Mouse (Mus musculus) heart, adult 2 months (tissue): ENCODE data around the gene Tnrc6a. TPM values are rescaled to one million over a fixed set of nuclear protein-coding genes. Genes with fewer than 3 reads are reported as not detected.

Source experiments
- DNase-seq, 2 experiments: peaks; one replicate each; pipeline ENCODE4 v3.0.0; 2021
- H3K27ac ChIP-seq: fragments of 200-600 bp; 2 replicates; pipeline ENCODE4 v1.8.1; 2022
- H3K27me3 ChIP-seq: fragments of 200-500 bp; 2 replicates; pipeline ENCODE4 v1.6.1; 2012; ENCODE audit warnings: mild to moderate bottlenecking, low read length, inconsistent platforms, mixed read lengths; ENCODE audit not compliant: control insufficient read depth, insufficient read depth
- H3K36me3 ChIP-seq: fragments of 200-500 bp; 2 replicates; pipeline ENCODE4 v1.6.1; 2012; ENCODE audit warnings: low read length, inconsistent platforms; ENCODE audit not compliant: control insufficient read depth, insufficient read depth
- H3K4me1 ChIP-seq: fragments of 200-500 bp; 2 replicates; pipeline ENCODE4 v1.6.1; 2011; ENCODE audit warnings: low read length; ENCODE audit not compliant: control insufficient read depth, insufficient read depth
- H3K4me3 ChIP-seq: fragments of 200-600 bp; 2 replicates; pipeline ENCODE4 v1.8.1; 2022
- H3K79me2 ChIP-seq: fragments of 200-500 bp; replicated peaks from 2 replicates; pipeline ENCODE4 v1.6.1; 2012; ENCODE audit warnings: mild to moderate bottlenecking, inconsistent platforms, low read length, moderate library complexity, mixed read lengths; ENCODE audit not compliant: control insufficient read depth, insufficient read depth
- H3K9ac ChIP-seq: fragments of 200-500 bp; 2 replicates; pipeline ENCODE4 v1.6.1; 2012; ENCODE audit warnings: low read depth, mild to moderate bottlenecking, control low read depth, inconsistent platforms, low read length, mixed read lengths
- CTCF ChIP-seq: fragments of 200-600 bp; IDR thresholded peaks from 2 replicates; pipeline ENCODE4 v1.8.1; 2022; ENCODE audit warnings: antibody characterized with exemption, mild to moderate bottlenecking, moderate library complexity
- EP300 ChIP-seq: fragments of 200-500 bp; IDR thresholded peaks from 2 replicates; pipeline ENCODE4 v1.6.1; 2011; ENCODE audit warnings: low read depth, low read length, control low read depth; ENCODE audit not compliant: insufficient read depth
- POLR2A ChIP-seq: fragments of 200-500 bp; IDR thresholded peaks from 2 replicates; pipeline ENCODE4 v1.6.1; 2011; ENCODE audit warnings: mild to moderate bottlenecking, low read depth, low read length, control low read depth; ENCODE audit not compliant: insufficient read depth
- WGBS: fragments of 180-500 bp; shearing (Covaris S2); methylation state at CpG from one replicate; pipeline ENCODE4 v1.1.7; 2018; 5-methylcytosine and 5-hydroxymethylcytosine counted together
- intact Hi-C: fragments of 180-260 bp; cut with DNase I; formaldehyde crosslinking; loops from one replicate; pipeline ENCODE4 v1.15.1; 2025
- polyA plus RNA-seq: library from polyadenylated mRNA; depleted of rRNA; stranded (reverse); fragments of >200 nt; gene quantifications from 2 replicates; pipeline ENCODE4 v1.2.3, GENCODE M21; 2012
- total RNA-seq, 2 experiments: library from RNA; stranded (reverse); gene quantifications; 2 replicates each; pipeline ENCODE4 v1.2.3; 2021

The Tnrc6a gene
- total and polyA plus RNA-seq, 3 experiments = 22.8 to 34.2 (median 24.2) TPM

DNA sequence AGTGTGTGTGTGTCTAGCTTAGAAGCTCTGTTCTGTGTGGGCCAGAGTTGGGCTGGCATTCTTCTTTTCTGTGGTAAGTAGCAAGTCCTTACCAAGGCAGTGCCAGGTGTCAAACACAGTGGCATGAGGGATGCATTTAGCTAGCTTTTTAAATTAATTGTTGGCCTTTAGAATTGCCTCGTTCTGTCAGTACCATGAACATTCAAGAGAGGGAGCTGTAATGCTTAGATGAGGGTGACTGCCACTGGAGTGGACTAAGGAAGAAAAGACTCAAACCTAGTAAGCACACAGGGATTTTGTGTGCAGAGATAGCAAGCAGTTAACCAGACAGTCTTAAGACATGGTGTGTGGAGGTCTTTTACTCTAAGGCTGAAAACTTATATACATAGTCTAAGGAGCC, 3.6 kb downstream of the Tnrc6a start:
- H3K27ac ChIP-seq = no peak overlapping the region
- peaks cover 24% of the 10 kb centered on the region for H3K4me1 ChIP-seq

GRCm38 (mm10) chr7:123127981-123128380, 4.3 kb downstream of the Tnrc6a start:
- WGBS = 12% methylated on average over 1 of the region's 1 CpGs
- intact Hi-C loops = loop anchor here (5.0 kb wide), 2 partner anchors 34 to 49 kb away; no protein-coding TSS in a partner anchor

More for the DNA sequence above, 3.6 kb downstream of the Tnrc6a start:
- intact Hi-C loops = loop anchor here (5.0 kb wide), 2 partner anchors 35 to 50 kb away; no protein-coding TSS in a partner anchor
- Histone ChIP-seq H3K4me3 (no peak overlapping the region), H3K36me3 (peaks cover 64% of the 10 kb centered on the region), H3K79me2 (peaks cover 10% of the 10 kb centered on the region), H3K9ac (no peak overlapping the region), H3K27me3 (no peaks in the 10 kb centered on the region)
- 56% methylated on average over 1 of the region's 1 CpGs for WGBS
- TF ChIP-seq EP300 = no peak
- peak; percentile 54 for TF ChIP-seq CTCF
- DNase-seq = no peak

GRCm38 (mm10) chr7:123129061-123129460, 5.4 kb downstream of the Tnrc6a start:
- Histone ChIP-seq H3K4me3 (no peak overlapping the region), H3K27ac (no peak overlapping the region), H3K36me3 (peaks cover 72% of the 10 kb centered on the region), H3K4me1 (peaks cover 28% of the 10 kb centered on the region), H3K79me2 (peaks cover 12% of the 10 kb centered on the region), H3K27me3 (no peaks in the 10 kb centered on the region), H3K9ac (no peak overlapping the region)
- intact Hi-C loops = loop anchor here (5.0 kb wide), 2 partner anchors 33 to 48 kb away; no protein-coding TSS in a partner anchor
- DNase-seq = no peak
- WGBS = 61% methylated on average over 2 of the region's 2 CpGs
- TF ChIP-seq CTCF = no peak
- TF ChIP-seq POLR2A = no peak
- TF ChIP-seq EP300 = no peak

More at GRCm38 (mm10) chr7:123127981-123128380, 4.3 kb downstream of the Tnrc6a start:
- no peak for DNase-seq
- peaks cover 69% of the 10 kb centered on the region for H3K36me3 ChIP-seq
- H3K9ac ChIP-seq = no peak overlapping the region
- H3K79me2 ChIP-seq = peaks cover 11% of the 10 kb centered on the region
- H3K27ac ChIP-seq = no peak overlapping the region
- H3K4me3 ChIP-seq = no peak overlapping the region
- peaks cover 24% of the 10 kb centered on the region for H3K4me1 ChIP-seq
- no peaks in the 10 kb centered on the region for H3K27me3 ChIP-seq
- no peak for TF ChIP-seq EP300
- peak; percentile 25 for TF ChIP-seq CTCF

DNA sequence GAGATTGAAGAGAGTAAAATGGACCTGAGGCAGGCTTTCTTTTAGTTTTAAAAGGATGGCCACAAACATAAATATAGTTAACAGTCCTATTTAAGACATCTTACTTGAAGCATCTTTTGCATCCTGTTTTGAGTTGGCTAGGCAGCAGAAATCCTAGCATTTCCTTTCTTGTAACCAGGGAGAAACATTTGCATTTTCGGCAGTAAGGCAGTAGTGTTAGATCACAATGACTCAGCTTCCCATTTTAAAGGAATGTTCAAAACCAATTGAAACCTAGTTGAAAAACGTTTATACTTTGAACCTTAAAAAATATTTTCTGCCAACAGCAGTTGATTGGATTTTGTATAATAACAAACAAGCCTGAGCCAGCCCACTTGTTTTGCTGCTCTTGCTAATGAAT, 6.5 kb downstream of the Tnrc6a start:
- H3K79me2 ChIP-seq = peaks cover 10% of the 10 kb centered on the region
- intact Hi-C loops = no loop called here
- peaks cover 81% of the 10 kb centered on the region for H3K36me3 ChIP-seq
- DNase-seq = no peak
- peaks cover 34% of the 10 kb centered on the region for H3K4me1 ChIP-seq
- no peak overlapping the region for H3K4me3 ChIP-seq
- no peak overlapping the region for H3K27ac ChIP-seq
- no peaks in the 10 kb centered on the region for H3K27me3 ChIP-seq
- no peak overlapping the region for H3K9ac ChIP-seq
- TF ChIP-seq CTCF = no peak
- no peak for TF ChIP-seq EP300
- 8% methylated on average over 2 of the region's 2 CpGs for WGBS

DNA sequence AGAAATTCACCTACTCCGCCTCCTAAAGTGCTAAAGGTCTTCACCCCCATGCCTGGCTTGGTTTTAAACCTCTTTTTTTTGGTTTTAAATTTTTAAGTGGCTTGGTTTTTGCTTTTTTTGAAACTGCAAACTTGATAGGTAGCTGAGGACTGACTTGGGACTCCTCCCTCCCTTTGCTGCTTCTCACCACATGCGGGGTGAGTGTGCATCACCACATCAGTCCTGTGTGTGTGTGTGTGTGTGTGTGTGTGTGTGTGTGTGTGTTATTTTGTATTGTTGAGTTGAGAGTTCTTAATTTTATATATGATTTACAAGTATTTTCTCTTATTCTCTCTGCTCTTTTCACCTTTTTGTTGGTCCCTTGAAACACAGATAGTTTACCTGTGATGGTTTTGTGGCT, 8.7 kb downstream of the Tnrc6a start:
- no peak for DNase-seq
- 88% methylated on average over 2 of the region's 2 CpGs for WGBS
- peaks cover 82% of the 10 kb centered on the region for H3K36me3 ChIP-seq
- no peaks in the 10 kb centered on the region for H3K27me3 ChIP-seq
- H3K9ac ChIP-seq = no peak overlapping the region
- TF ChIP-seq POLR2A = no peak
- TF ChIP-seq EP300 = no peak
- no peak for TF ChIP-seq CTCF
- H3K4me1 ChIP-seq = peaks cover 44% of the 10 kb centered on the region
- no peak overlapping the region for H3K27ac ChIP-seq
- no peak overlapping the region for H3K4me3 ChIP-seq
- peaks cover 18% of the 10 kb centered on the region for H3K79me2 ChIP-seq
- intact Hi-C loops = no loop called here

DNA sequence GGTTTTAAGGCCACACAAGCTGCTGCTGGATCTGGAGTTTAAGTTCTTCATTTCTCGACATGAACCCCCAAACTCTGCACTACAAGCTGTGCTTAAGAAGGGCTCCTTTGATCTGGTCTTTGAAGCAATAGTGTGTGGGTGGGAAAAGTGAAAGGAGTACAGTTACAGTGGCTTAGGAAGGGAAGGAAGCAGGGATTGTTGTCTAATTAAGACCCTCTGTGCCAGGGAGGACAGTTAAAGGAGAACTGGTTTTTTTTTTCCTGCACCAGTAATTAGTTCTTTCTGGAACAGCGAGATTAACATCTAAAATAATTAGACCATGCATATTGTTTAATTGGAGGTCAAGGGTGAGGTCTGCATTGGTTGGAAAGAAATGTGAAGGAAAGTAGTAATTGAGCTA, 11.2 kb downstream of the Tnrc6a start:
- H3K27me3 ChIP-seq = no peaks in the 10 kb centered on the region
- H3K9ac ChIP-seq = no peak overlapping the region
- H3K79me2 ChIP-seq = peaks cover 18% of the 10 kb centered on the region
- 35% methylated on average over 2 of the region's 2 CpGs for WGBS
- TF ChIP-seq CTCF (no peak), POLR2A (no peak), EP300 (no peak)
- intact Hi-C loops = no loop called here
- H3K27ac ChIP-seq = no peak overlapping the region
- DNase-seq = no peak
- H3K4me1 ChIP-seq = peaks cover 39% of the 10 kb centered on the region
- no peak overlapping the region for H3K4me3 ChIP-seq
- H3K36me3 ChIP-seq = peaks cover 71% of the 10 kb centered on the region
